Mouse (Mus musculus) left cerebral cortex, postnatal 36 days (tissue): ENCODE results near the gene Hist1h2bg. TPM values are rescaled to one million over a fixed set of nuclear protein-coding genes. Genes with fewer than 3 reads are reported as not detected.
"Not testable (repeated sequence)": the region's sequence is repeated elsewhere in the genome, so short reads cannot be mapped to it uniquely, and the experiment has no call there.

Source experiments
- DNase-seq, 2 experiments: peaks; one replicate each; pipeline ENCODE4 v3.0.0; 2021 to 2022; ENCODE audit warnings: low spot score in 2 of 2, mixed read lengths in 1 of 2
- intact Hi-C: fragments of 180-260 bp; cut with DNase I; formaldehyde crosslinking; loops from one replicate; pipeline ENCODE4 v1.15.1; 2025
- total RNA-seq, 2 experiments: library from RNA; stranded (reverse); gene quantifications; 2 replicates each; pipeline ENCODE4 v1.2.3; 2021

Hist1h2bg gene
- total RNA-seq, 2 experiments from 2014 or later = 86.3 to 99.7 TPM

DNA sequence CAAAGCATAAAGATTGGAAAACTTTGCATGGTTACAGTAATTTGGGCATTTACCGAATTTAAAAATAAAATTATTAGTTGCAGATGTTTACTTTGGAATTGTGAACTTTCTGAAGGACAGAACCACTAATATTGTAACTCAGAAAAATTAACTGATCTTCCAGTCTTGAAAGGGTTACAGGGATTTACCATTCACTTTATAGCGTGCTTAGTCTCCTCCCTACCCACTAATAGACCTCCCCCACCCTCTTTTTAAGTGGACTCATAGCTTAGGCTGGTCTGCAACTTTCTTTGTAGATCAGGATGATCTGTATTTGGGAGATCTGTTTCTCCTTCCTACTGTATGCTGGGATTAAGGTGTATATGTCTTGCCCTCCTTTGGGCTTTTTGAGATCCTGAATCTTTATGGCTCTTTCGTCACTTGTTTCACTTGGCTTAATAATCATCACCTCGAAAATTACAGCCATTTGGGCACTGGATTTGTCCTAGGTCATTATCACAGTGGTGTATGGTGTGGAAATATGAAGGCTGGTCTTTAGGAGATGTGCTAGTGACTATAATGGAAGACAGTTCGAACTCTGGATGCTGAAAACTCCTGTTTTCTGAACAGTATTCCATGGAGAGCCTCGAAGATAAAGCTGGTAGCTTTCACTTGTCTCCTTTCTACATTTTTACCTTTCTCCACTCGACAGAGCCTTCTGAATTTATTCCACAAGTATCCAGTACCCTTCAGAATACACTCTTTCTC lies 34.9 kb upstream of the Hist1h2bg start:
- intact Hi-C loops = loop anchor here (10.0 kb wide), 1 partner anchor 1821 kb away; the partner anchor contains the start of genes Hist1h2ai, Hist1h2bl and Hist1h3h

DNA sequence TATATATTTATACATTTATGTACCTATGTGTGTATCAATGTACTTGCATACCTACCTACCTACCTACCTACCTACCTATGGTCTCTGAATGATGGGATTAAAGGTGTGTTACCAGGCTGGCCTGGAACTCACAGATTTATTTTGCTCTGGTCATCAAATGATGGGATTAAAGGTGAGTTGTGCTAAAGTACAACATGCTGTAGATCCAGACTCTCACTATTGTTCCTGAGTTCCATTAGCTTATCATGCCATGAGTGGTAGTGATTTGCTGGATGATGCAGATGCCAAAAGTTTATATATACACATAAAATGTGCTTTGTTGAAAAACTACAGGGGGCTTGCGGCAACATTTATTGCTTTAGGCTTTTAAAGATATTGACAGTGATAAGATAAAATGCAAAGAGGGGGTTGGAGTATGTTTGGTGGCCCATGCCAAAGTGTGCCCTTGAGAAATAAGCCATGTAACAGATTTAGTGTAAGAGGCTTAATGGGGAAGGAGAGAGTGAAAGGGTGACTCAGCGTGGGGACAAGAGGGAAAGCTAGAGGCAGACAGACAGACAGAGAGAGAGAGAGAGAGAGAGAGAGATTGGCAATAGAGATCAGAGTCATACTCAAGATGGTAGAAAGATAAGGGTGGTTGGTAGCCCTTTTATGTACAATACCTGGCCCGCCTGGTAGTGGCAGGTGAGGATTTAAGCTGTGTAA lies 34.0 kb upstream of the Hist1h2bg start:
- no peak for DNase-seq
- intact Hi-C loops = loop anchor here (10.0 kb wide), 1 partner anchor 1822 kb away; the partner anchor contains the start of genes Hist1h2ai, Hist1h2bl and Hist1h3h

More for the DNA sequence above, 34.9 kb upstream of the Hist1h2bg start:
- no peak for DNase-seq

DNA sequence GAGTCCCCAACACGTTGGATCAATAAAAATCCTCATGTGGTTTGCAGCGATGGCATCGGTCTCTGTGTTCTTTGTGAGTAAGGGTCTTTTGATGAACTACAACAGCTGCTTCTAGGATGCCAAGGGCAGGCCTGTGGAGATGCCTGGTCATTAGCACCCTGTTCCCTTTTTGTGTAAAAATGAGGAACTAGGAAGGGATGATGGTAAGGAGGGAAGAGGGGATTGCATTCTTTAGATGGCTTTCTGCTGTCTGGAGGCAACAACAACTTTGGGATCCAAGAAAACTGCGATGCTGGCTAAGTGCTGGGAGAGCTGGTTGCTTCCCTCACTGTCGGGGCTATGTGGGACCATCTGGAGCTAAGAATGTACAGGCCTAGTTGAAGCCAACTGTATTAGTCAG lies 32.9 kb upstream of the Hist1h2bg start:
- no peak for DNase-seq
- intact Hi-C loops = loop anchor here (10.0 kb wide), 1 partner anchor 1823 kb away; the partner anchor contains the start of genes Hist1h2ai, Hist1h2bl and Hist1h3h

DNA sequence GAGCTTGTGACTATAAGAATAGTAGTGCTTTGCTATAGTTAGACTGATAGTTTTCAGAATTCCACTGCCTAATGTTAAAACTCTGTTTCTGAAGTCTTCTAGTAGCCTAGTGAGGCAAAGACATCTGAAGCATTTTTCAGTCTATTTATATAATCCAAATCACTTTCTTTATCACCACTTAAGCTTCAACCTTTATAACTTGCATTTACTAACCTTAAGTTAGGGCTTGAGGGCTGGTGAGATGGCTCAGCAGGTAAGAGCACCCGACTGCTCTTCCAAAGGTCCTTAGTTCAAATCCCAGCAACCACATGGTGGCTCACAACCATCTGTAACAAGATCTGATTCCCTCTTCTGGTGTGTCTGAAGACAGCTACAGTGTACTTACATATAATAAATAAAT lies 31.4 kb upstream of the Hist1h2bg start:
- not testable (repeated sequence) for DNase-seq
- intact Hi-C loops = loop anchor here (10.0 kb wide), 1 partner anchor 1825 kb away; the partner anchor contains the start of genes Hist1h2ai, Hist1h2bl and Hist1h3h

DNA sequence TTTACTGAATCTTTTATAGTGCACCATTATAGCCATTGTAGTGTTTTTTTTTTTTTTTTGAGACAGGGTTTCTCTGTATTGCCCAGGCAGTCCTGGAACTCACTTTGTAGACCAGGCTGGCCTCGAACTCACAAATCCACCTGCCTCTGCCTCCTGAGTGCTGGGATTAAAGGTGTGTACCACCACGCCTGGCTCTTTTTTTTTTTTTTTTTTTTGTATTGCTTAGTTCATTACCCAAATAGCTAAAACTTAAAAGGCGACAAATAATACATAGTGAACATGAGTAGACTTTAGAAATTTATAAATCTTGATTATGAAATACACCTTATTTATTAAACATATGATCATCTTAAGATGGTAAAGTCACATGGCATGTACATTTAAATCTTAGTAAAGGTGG lies 29.7 kb upstream of the Hist1h2bg start:
- no peak for DNase-seq
- intact Hi-C loops = no loop called here

DNA sequence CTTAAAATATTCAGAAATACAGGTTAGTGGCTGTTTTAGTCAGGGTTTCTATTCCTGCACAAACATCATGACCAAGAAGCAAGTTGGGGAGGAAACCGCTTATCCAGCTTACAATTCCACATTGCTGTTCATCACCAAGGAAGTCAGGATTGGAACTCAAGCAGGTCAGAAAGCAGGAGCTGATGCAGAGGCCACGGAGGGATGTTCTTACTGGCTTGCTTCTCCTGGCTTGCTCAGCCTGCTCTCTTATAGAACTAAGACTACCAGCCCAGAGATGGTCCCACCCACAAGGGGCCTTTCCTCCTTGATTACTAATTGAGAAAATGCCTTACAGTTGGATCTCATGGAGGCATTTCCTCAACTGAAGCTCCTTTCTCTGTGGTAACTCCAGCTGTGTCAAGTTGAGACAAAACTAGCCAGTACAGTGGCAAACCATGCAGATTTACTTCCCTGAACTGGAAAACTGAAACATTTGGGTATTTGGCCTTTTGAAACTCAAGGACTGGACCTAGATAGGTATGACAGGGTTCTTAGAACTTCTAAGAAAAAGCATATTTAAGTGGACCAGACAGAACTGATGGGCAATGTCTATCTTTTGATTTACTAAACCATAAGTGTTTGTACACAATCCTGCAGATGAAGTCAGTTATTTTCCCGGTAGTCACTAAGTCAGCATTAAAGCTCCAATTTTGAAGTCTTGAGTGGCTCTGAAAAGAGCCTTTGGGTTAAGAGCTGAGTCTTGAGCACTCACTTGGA lies 28.8 kb upstream of the Hist1h2bg start:
- intact Hi-C loops, DNase-seq: not testable (repeated sequence)

DNA sequence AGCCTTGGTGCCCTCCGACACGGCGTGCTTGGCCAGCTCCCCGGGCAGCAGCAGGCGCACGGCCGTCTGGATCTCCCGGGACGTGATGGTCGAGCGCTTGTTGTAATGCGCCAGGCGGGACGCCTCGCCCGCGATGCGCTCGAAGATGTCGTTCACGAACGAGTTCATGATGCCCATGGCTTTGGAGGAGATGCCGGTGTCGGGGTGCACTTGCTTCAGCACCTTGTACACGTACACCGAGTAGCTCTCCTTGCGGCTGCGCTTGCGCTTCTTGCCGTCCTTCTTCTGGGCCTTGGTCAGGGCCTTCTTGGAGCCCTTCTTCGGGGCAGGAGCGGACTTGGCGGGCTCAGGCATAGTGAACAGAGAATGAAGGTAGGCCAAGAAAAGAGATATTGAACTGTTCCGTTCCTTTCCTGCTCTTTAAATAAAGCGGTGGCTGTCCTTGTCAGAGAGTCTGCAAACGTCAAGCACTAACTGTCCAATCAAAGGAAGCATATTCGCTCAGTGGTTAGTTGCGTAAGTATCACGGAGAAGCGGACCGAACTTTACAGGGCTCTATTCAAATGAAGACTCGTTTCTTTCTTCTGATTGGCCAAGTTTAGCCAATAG lies 28.1 kb upstream of the Hist1h2bg start, which contains the start of gene Hist1h2bh:
Gene Hist1h2bh, minus strand, starts transcription at position 394 of the 609 bp plus-strand sequence.
- intact Hi-C loops = not testable (repeated sequence)
- DNase-seq = peak; percentile 68 to 71

DNA sequence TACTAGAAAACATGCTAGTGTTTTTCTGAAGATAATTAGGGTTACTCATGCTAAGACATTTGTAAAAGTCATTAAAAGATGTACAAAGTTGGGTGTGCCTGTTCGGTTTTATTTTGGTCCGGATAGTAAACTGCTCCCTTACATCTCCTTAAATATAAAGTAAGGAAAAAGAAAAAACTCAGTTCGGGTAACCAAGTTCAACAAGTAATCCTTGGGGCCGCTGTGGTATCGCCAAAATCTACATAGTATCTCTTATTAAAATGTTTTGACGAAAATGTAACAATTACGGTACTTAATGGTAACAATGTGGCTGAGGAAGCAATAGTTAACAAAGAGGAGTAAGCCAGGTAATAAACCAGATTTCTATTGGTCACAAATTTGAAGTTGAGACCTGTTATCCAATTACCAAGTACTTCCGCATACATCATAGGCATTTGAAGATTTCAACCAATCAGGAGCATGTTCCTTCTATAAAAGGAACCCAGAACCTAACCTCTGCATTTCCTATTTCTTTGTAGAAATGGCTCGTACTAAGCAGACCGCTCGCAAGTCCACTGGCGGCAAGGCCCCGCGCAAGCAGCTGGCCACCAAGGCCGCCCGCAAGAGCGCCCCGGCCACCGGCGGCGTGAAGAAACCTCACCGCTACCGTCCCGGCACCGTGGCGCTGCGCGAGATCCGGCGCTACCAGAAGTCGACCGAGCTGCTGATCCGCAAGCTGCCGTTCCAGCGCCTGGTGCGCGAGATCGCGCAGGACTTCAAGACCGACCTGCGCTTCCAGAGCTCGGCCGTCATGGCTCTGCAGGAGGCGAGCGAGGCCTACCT lies 27.0 kb upstream of the Hist1h2bg start, which contains the start of gene Hist1h3f:
Gene Hist1h3f, plus strand, starts transcription at position 88 of the 822 bp plus-strand sequence.
- peak; percentile 73 to 76 for DNase-seq
- intact Hi-C loops = no loop called here

DNA sequence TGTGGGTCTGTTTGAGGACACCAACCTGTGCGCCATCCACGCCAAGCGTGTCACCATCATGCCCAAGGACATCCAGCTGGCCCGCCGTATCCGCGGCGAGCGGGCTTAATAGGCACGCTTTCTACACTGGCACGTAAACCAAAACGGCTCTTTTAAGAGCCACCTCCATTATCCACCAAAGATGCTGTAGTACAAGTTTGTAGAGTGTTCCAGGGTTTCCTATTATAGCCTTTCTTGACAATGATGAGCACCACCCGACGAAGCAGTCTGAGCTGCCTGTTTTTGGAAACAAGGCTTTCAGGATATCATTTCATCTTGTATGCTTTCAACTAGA lies 26.4 kb upstream of the Hist1h2bg start:
- DNase-seq = peak; percentile 27 to 28
- intact Hi-C loops = not testable (repeated sequence)

DNA sequence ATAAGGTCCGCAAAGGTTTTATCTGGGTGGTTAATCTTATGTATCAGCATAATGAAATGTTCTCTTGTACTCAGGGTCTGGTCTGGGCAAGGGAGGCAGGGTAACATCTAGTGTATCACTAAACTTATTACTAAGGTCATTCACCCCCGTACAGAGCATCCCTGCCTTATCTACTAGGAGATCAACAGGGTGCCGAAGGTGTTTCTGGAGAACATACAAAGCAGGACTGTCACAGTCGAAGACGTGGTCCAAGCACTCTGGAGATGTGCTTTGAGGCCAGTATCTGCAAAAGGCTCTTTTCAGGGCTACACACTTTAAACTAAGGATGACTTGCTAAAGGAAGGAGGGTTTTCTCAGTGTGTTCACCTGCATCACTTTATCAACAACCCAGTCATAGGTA lies 24.5 kb upstream of the Hist1h2bg start:
- intact Hi-C loops = no loop called here
- DNase-seq = no peak

DNA sequence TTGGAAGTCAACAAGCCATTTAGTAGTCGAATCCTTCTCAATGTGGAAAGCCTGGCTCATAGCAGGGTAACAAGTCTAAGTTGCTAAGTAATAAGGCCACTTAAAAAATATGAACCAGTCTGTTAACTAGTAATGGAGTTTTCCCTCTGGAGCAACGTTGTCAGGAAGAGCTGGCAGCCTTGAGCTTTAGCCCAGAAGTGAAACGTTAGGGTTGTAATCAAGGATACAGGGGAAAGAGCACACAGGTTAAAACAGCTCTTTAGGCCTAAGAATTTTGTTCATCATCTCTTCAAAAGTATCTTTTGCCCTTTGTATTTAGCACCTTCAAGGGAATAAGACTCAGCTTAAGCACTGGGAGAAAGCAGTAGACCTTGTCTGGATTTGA lies 20.4 kb upstream of the Hist1h2bg start:
- intact Hi-C loops = no loop called here
- DNase-seq = no peak

DNA sequence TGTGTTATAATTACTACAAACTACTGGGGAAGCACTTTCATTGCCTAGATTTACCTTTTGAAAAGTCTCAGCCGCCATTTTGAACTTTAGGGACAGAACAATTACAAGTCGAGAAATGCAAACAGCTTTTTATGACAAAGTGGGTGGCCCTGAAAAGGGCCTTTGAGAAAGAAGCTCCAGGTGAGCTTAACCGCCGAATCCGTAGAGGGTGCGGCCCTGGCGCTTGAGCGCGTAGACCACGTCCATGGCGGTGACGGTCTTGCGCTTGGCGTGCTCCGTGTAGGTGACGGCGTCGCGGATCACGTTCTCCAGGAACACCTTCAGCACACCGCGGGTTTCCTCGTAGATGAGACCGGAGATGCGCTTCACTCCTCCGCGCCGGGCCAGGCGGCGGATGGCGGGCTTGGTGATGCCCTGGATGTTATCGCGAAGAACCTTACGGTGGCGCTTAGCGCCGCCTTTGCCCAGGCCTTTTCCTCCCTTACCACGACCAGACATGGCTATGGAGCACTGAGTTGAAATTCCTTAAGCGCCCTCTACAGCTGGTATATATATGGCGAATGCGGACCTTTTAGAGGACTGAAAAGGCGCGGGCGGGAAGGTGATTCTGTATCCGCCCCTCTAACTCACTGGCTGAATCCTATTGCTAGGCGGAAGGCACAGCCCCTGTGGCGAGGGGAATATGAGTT lies 19.9 kb upstream of the Hist1h2bg start, which contains the start of gene Hist1h4f:
Gene Hist1h4f, minus strand, starts transcription at position 503 of the 689 bp plus-strand sequence.
- intact Hi-C loops = not testable (repeated sequence)
- peak; percentile 91 to 93 for DNase-seq

DNA sequence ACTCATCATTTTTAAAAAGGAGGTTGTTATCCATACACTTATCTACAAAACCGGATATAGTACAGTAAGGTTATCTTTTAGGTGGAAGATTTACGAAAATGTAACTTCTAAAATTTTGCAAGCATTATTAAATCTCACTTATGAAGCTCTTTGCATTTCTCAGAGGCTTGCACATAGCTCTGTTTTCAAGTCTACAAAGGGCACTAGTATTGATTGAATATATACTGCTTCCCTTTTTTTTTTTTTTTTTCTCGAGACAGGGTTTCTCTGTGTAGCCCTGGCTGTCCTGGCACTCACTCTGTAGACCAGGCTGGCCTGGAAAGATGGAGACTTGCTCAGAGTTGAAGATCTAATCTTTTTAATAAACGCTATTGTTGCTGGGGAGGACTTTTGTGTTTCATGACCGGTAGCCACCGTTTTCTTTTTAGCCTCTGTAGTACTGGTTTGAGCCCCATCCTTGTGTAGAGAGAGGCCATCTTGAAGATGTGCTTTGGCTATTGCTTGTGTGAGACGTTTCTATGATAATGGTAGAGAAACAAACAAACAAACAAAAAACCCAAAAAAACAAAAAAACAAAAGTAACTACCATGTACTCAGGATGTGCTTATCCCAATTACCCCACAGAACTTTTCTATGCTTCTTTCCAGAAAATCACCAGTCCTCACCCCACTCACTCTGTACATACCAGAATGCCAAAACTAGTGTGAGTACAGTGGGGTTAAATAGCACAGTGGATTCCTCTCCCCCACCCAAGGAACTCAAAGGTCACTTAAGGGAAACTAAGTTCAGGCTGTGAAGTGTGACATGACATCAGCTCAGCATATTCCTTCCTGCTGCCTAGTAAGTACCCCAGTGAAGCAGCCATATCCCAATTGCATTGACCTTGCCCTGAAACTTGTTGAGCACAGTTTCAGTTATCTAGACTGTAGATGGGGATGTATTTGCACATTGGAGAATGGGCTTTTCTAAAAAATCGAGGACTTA lies 19.0 kb upstream of the Hist1h2bg start:
- no peak for DNase-seq
- intact Hi-C loops = no loop called here

DNA sequence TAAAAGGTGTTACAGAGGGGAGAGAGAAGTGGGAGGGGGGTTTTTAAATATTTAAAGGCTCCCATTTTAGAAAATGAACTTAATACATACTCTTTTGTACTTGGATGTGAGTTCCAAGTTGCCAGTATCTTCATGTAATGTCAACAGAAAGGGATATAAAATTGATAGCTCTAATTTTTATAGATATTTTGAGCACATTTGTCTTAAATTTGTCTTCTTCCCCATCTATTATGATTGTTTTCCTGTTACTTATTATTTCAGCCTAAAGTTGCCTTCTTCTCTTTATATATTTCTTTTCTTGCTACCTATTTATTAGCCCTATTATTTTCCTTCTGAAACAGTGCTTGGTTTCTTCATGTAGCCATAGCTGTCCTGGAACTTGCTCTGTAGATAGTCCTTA lies 18.2 kb upstream of the Hist1h2bg start, which contains the start of gene Hist1h1d:
Gene Hist1h1d, plus strand, starts transcription at position 301 of the 400 bp plus-strand sequence.
- no peak for DNase-seq
- intact Hi-C loops = no loop called here

DNA sequence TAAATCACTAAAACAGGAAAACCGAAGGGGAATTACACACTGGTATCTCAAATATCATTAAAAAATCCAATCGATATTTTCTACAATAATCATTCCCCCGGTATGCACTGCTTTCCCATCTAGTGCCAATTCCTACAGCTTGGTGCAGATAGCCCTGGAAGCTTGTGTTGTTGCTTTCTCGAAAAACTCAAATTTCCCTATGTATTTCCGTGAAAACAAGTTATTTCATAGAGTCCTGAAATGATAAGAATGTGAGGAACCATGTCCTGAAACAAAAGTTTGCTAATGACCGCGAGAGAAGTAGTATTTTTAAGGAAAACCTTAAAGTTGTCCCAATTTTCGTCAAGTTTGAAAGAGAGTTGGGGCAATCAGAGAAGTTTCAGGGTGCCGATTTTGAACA lies 16.8 kb upstream of the Hist1h2bg start:
- intact Hi-C loops = no loop called here
- DNase-seq = no peak

DNA sequence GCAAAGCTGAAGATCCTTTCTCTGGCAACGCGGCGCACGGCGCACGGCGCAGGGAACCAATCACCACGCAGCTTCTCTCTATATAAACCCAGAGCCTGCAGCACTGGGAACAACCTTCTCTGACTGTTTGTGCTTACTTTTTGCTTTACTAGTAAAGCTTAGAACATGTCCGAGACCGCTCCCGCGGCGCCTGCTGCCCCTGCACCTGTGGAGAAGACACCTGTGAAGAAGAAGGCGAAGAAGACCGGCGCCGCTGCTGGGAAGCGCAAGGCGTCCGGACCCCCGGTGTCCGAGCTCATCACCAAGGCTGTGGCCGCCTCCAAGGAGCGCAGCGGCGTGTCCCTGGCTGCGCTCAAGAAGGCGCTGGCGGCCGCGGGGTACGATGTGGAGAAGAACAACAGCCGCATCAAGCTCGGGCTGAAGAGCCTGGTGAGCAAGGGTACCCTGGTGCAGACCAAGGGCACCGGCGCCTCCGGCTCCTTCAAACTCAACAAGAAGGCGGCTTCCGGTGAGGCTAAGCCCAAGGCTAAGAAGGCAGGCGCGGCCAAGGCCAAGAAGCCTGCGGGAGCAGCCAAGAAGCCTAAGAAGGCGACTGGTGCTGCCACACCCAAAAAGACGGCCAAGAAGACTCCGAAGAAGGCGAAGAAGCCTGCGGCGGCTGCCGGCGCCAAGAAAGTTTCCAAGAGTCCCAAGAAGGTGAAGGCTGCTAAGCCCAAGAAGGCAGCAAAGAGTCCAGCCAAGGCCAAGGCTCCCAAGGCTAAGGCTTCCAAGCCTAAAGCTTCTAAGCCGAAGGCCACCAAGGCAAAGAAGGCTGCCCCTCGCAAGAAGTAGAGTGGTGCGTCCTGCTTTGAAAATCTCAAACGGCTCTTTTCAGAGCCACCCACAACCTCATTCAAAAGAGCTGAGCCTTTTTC lies 16.0 kb upstream of the Hist1h2bg start:
- peak; percentile 80 to 81 for DNase-seq
- intact Hi-C loops = no loop called here
